Mouse (Mus musculus) layer of hippocampus, postnatal 10 days (tissue): ENCODE results near the gene Trim62. TPM values are rescaled to one million over a fixed set of nuclear protein-coding genes. Genes with fewer than 3 reads are reported as not detected.

ENCODE experiments used
- DNase-seq, 2 experiments: peaks; one replicate each; pipeline ENCODE4 v3.0.0; 2021; ENCODE audit warnings: low spot score in 2 of 2
- total RNA-seq, 2 experiments: library from RNA; stranded (reverse); gene quantifications; 2 replicates each; pipeline ENCODE4 v1.2.3; 2021

Trim62 gene
- total RNA-seq, 2 experiments from 2014 or later, result 26.2 TPM

- no peak for DNase-seq
These were observed 1.3 kb downstream of the Trim62 start for GRCm38 (mm10) chr4:128884711-128885095.

GRCm38 (mm10) chr4:128885540-128885939 is 2.2 kb downstream of the Trim62 start:
- no peak for DNase-seq

- no peak for DNase-seq
These were observed 3.2 kb downstream of the Trim62 start for GRCm38 (mm10) chr4:128886571-128886970.

- DNase-seq, result no peak
These were observed 3.6 kb downstream of the Trim62 start for GRCm38 (mm10) chr4:128887026-128887425.

GRCm38 (mm10) chr4:128887641-128888091 is 4.3 kb downstream of the Trim62 start:
- DNase-seq, result peak in 1 of 2 experiments; percentile 55

GRCm38 (mm10) chr4:128888436-128888990 is 5.1 kb downstream of the Trim62 start:
- DNase-seq, result no peak

- DNase-seq, result no peak
These were observed 6.6 kb downstream of the Trim62 start for GRCm38 (mm10) chr4:128889752-128890630.

- peak; percentile 72 to 77 for DNase-seq
These were observed 7.8 kb downstream of the Trim62 start for GRCm38 (mm10) chr4:128891157-128891556.

- no peak for DNase-seq
These were observed 8.4 kb downstream of the Trim62 start for GRCm38 (mm10) chr4:128891746-128892145.

GRCm38 (mm10) chr4:128892188-128892587 is 8.8 kb downstream of the Trim62 start:
- DNase-seq, result no peak

- DNase-seq, result no peak
These were observed 10.7 kb downstream of the Trim62 start for GRCm38 (mm10) chr4:128894112-128894511.

- no peak for DNase-seq
These were observed 12.5 kb downstream of the Trim62 start for GRCm38 (mm10) chr4:128895841-128896240.

- no peak for DNase-seq
These were observed 13.3 kb downstream of the Trim62 start for GRCm38 (mm10) chr4:128896667-128897066.

- no peak for DNase-seq
These were observed 14.6 kb downstream of the Trim62 start for GRCm38 (mm10) chr4:128897911-128898421.

- DNase-seq, result peak; percentile 86 to 91
These were observed 16.0 kb downstream of the Trim62 start for GRCm38 (mm10) chr4:128899332-128899731.

- no peak for DNase-seq
These were observed 17.1 kb downstream of the Trim62 start for GRCm38 (mm10) chr4:128900484-128900883.

- DNase-seq, result no peak
These were observed 19.0 kb downstream of the Trim62 start for GRCm38 (mm10) chr4:128902390-128902789.

- DNase-seq, result no peak
These were observed 20.8 kb downstream of the Trim62 start for GRCm38 (mm10) chr4:128904035-128904800.

GRCm38 (mm10) chr4:128905251-128905650 is 21.9 kb downstream of the Trim62 start:
- DNase-seq, result no peak

GRCm38 (mm10) chr4:128906757-128907156 is 23.4 kb downstream of the Trim62 start:
- no peak for DNase-seq

GRCm38 (mm10) chr4:128907238-128907968 is 24.0 kb downstream of the Trim62 start:
- no peak for DNase-seq
